Mouse (Mus musculus): ENCODE results near the gene Was.

DNA sequence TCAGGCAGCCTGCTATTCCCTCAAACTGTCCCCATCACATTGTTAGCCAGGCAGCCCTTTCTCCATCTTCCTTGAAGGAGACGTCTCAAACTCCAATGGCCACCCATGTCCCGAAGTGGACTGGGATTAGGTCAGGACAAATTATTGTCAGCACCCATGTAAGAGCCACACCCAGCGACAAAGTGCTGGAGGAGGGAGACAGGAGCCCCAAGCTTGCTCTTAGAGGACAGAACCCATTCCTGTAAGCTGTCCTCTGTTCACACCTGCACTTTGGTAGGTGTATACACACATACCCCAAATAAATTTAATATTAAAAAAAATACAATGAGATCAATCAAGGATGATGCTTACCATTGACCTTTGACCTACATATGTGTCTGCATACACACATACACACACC lies 15.2 kb downstream of the Was start:
- no peak for TF ChIP-seq CTCF (IDR thresholded peaks at IDR 0.05; ENCODE audit: extremely low read depth, insufficient read length, insufficient replicate concordance, low read depth, low read length)
- TF ChIP-seq POLR2A (IDR thresholded peaks at IDR 0.05; ENCODE audit: low read depth, low read length), result no peak
